Mouse (Mus musculus): ENCODE results near the gene Src. TPM values are rescaled to one million over a fixed set of nuclear protein-coding genes. Genes with fewer than 3 reads are reported as not detected.

Gene Src
- polyA plus RNA-seq, 1 experiment from 2014 or later: 30.1 TPM

GRCm38 (mm10) chr2:157407596-157407995 is 10.6 kb upstream of the Src start:
- H3K9me3 ChIP-seq (ENCODE audit: control insufficient read depth, low read length): no peaks in the 10 kb centered on the region
- H3K9ac ChIP-seq: no peak overlapping the region
- no peaks in the 10 kb centered on the region for H3K27me3 ChIP-seq (ENCODE audit: control insufficient read depth, insufficient read depth, low read length)
- no peak for DNase-seq (ENCODE audit: low spot score)
- no peaks in the 10 kb centered on the region for H3K36me3 ChIP-seq (replicated peaks; ENCODE audit: control insufficient read depth, insufficient read depth)
- WGBS: 87% methylated on average over 7 of the region's 7 CpGs
- H3K4me1 ChIP-seq (replicated peaks; ENCODE audit: control insufficient read depth, insufficient read depth, low read length): peaks cover 6% of the 10 kb centered on the region
- no peak overlapping the region for H3K4me2 ChIP-seq (replicated peaks)
- ATAC-seq (ENCODE audit: low FRiP score): no peak
- no peak overlapping the region for H3K27ac ChIP-seq
- no peak overlapping the region for H3K4me3 ChIP-seq (replicated peaks; ENCODE audit: low read length)

DNA sequence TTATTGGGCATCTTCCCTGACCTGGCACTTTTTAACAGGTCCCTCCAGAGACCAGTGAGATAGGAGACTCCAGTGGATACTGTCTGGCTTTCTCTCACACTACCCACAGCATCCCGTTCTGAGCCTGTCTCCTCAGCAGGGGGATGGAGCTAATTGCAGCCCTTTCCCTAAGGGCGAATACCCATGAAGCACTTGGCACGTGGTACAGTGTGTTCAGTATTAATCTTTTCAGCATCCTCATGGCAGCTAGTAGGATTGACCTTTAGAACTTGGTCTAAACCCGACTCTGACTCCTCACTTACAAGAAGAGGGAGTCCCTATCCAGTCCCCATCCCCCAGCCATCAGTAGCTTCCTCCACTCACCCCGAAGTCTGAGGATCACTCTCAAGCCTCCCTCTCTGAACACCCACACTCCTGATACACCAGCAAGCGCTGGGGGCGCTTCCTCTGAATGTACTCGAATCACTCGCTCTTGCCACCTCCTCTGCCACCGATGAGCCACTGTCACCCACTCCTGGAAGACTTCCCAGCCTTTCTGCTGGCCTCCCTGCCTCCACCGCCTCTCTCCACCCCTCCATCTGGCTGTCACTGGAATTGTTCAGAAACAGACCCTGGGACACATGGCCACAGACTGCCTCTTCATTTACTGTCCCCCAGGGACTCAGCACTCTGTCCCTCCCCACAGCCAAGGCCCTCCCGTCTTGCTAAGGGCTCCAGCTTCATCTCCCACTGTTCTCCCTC is 8.3 kb upstream of the Src start:
- Histone ChIP-seq H3K27ac (no peak overlapping the region), H3K4me1 (replicated peaks; ENCODE audit: control insufficient read depth, insufficient read depth, low read length) (peaks cover 6% of the 10 kb centered on the region), H3K9ac (no peak overlapping the region), H3K36me3 (replicated peaks; ENCODE audit: control insufficient read depth, insufficient read depth) (no peaks in the 10 kb centered on the region), H3K9me3 (ENCODE audit: control insufficient read depth, low read length) (no peaks in the 10 kb centered on the region), H3K4me2 (replicated peaks) (no peak overlapping the region), H3K4me3 (replicated peaks; ENCODE audit: low read length) (no peak overlapping the region), H3K27me3 (ENCODE audit: control insufficient read depth, insufficient read depth, low read length) (no peaks in the 10 kb centered on the region)
- WGBS: 53% methylated on average over 12 of the region's 12 CpGs
- ATAC-seq (ENCODE audit: low FRiP score): no peak
- DNase-seq (ENCODE audit: low spot score): no peak

- H3K4me2 ChIP-seq (replicated peaks): no peak overlapping the region
- no peak for ATAC-seq (ENCODE audit: low FRiP score)
- no peak overlapping the region for H3K27ac ChIP-seq
- peaks cover 6% of the 10 kb centered on the region for H3K4me1 ChIP-seq (replicated peaks; ENCODE audit: control insufficient read depth, insufficient read depth, low read length)
- no peaks in the 10 kb centered on the region for H3K27me3 ChIP-seq (ENCODE audit: control insufficient read depth, insufficient read depth, low read length)
- no peak overlapping the region for H3K4me3 ChIP-seq (replicated peaks; ENCODE audit: low read length)
- no peaks in the 10 kb centered on the region for H3K9me3 ChIP-seq (ENCODE audit: control insufficient read depth, low read length)
- no peaks in the 10 kb centered on the region for H3K36me3 ChIP-seq (replicated peaks; ENCODE audit: control insufficient read depth, insufficient read depth)
- DNase-seq (ENCODE audit: low spot score): no peak
- WGBS: 90% methylated on average over 6 of the region's 6 CpGs
- no peak overlapping the region for H3K9ac ChIP-seq
Observed at GRCm38 (mm10) chr2:157411151-157411693, 7.0 kb upstream of the Src start.

- ATAC-seq (ENCODE audit: low FRiP score) (no peak), DNase-seq (ENCODE audit: low spot score) (no peak)
- Histone ChIP-seq H3K9me3 (ENCODE audit: control insufficient read depth, low read length) (no peaks in the 10 kb centered on the region), H3K4me2 (replicated peaks) (no peak overlapping the region), H3K27me3 (ENCODE audit: control insufficient read depth, insufficient read depth, low read length) (no peaks in the 10 kb centered on the region), H3K27ac (no peak overlapping the region), H3K4me3 (replicated peaks; ENCODE audit: low read length) (no peak overlapping the region), H3K9ac (no peak overlapping the region), H3K36me3 (replicated peaks; ENCODE audit: control insufficient read depth, insufficient read depth) (no peaks in the 10 kb centered on the region), H3K4me1 (replicated peaks; ENCODE audit: control insufficient read depth, insufficient read depth, low read length) (peaks cover 6% of the 10 kb centered on the region)
- 85% methylated on average over 7 of the region's 7 CpGs for WGBS
Observed at GRCm38 (mm10) chr2:157412497-157412896, 5.7 kb upstream of the Src start.

- no peak for DNase-seq (ENCODE audit: low spot score)
- WGBS: 59% methylated on average over 6 of the region's 6 CpGs
Observed at GRCm38 (mm10) chr2:157417229-157417628, 1.0 kb upstream of the Src start.

DNA sequence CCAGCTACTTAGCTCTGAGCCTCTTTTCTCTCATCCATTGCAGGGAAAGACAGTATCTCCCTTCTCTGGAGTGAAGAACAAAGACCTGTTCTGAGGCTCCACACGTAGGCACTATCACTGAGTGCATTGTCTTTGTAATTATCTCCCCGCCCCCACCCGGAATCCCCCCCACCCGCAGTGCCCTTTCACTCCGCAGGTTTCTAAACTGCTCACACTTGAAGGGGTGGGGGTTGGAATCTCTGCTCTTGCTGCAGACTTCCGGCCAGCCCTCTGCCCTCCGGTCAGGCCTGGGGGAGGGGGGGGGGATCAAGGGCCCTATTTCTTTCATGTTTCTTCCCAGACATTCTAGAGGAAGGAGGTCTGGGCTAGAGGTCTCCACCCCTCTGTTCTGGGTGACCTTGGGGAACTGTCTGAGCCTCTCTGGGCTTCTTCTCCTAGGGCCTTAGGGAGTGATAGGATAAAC is 396 bp downstream of the Src start:
- H3K4me3 ChIP-seq (replicated peaks; ENCODE audit: low read length): no peak overlapping the region
- H3K36me3 ChIP-seq (replicated peaks; ENCODE audit: control insufficient read depth, insufficient read depth): no peaks in the 10 kb centered on the region
- DNase-seq (ENCODE audit: low spot score): no peak
- 0 out of 2 replicates have a peak overlapping the region, but pooled peaks have one; percentile 13 for H3K9ac ChIP-seq
- 2% methylated on average over 7 of the region's 7 CpGs for WGBS
- peaks cover 19% of the 10 kb centered on the region for H3K4me1 ChIP-seq (replicated peaks; ENCODE audit: control insufficient read depth, insufficient read depth, low read length)
- ATAC-seq (ENCODE audit: low FRiP score): peak; percentile 5; the same call in 1 of the 2 replicates
- peak overlapping the region; percentile 35 for H3K27ac ChIP-seq
- H3K27me3 ChIP-seq (ENCODE audit: control insufficient read depth, insufficient read depth, low read length): no peaks in the 10 kb centered on the region
- H3K9me3 ChIP-seq (ENCODE audit: control insufficient read depth, low read length): no peaks in the 10 kb centered on the region
- H3K4me2 ChIP-seq (replicated peaks): peak overlapping the region; percentile 23; the same call in 1 of the 2 replicates

More at GRCm38 (mm10) chr2:157417229-157417628, 1.0 kb upstream of the Src start:
- Histone ChIP-seq H3K27me3 (ENCODE audit: control insufficient read depth, insufficient read depth, low read length) (no peaks in the 10 kb centered on the region), H3K9ac (no peak overlapping the region), H3K4me3 (replicated peaks; ENCODE audit: low read length) (no peak overlapping the region), H3K4me1 (replicated peaks; ENCODE audit: control insufficient read depth, insufficient read depth, low read length) (peaks cover 9% of the 10 kb centered on the region), H3K27ac (no peak overlapping the region), H3K9me3 (ENCODE audit: control insufficient read depth, low read length) (no peaks in the 10 kb centered on the region), H3K36me3 (replicated peaks; ENCODE audit: control insufficient read depth, insufficient read depth) (no peaks in the 10 kb centered on the region), H3K4me2 (replicated peaks) (no peak overlapping the region)
- 0 out of 2 replicates have a peak, but pooled peaks have one; percentile 25 for ATAC-seq (ENCODE audit: low FRiP score)

GRCm38 (mm10) chr2:157419506-157419905 is 1.3 kb downstream of the Src start:
- H3K27me3 ChIP-seq (ENCODE audit: control insufficient read depth, insufficient read depth, low read length): no peaks in the 10 kb centered on the region
- no peaks in the 10 kb centered on the region for H3K36me3 ChIP-seq (replicated peaks; ENCODE audit: control insufficient read depth, insufficient read depth)
- no peak overlapping the region for H3K4me3 ChIP-seq (replicated peaks; ENCODE audit: low read length)
- DNase-seq (ENCODE audit: low spot score) (no peak), ATAC-seq (ENCODE audit: low FRiP score) (no peak)
- H3K9ac ChIP-seq: no peak overlapping the region
- no peaks in the 10 kb centered on the region for H3K9me3 ChIP-seq (ENCODE audit: control insufficient read depth, low read length)
- H3K4me2 ChIP-seq (replicated peaks): no peak overlapping the region
- no peak overlapping the region for H3K27ac ChIP-seq
- H3K4me1 ChIP-seq (replicated peaks; ENCODE audit: control insufficient read depth, insufficient read depth, low read length): peaks cover 22% of the 10 kb centered on the region

DNA sequence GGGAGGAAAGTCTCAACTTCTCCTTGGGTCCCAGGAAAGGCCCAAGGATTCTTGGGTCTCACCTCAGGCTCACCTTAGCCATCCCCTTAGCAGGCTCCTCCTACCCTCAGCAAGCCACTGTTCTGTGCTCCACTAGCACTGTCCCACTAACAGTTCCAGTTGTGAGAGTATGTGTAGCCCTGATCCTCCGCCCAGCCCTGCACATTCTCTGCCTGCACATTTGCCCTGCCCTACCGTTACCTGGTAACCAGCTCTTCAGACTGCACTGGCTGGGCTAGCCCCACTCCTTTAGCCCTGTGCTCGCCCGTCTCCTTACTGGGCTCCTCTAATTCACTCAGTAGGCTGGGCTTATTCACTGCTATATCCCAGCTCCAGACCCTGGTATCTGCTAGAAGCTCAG is 2.2 kb downstream of the Src start:
- Histone ChIP-seq H3K27ac (no peak overlapping the region), H3K4me2 (replicated peaks) (no peak overlapping the region), H3K36me3 (replicated peaks; ENCODE audit: control insufficient read depth, insufficient read depth) (no peaks in the 10 kb centered on the region), H3K9ac (no peak overlapping the region), H3K9me3 (ENCODE audit: control insufficient read depth, low read length) (no peaks in the 10 kb centered on the region), H3K27me3 (ENCODE audit: control insufficient read depth, insufficient read depth, low read length) (no peaks in the 10 kb centered on the region), H3K4me1 (replicated peaks; ENCODE audit: control insufficient read depth, insufficient read depth, low read length) (peaks cover 30% of the 10 kb centered on the region), H3K4me3 (replicated peaks; ENCODE audit: low read length) (no peak overlapping the region)
- ATAC-seq (ENCODE audit: low FRiP score) (no peak), DNase-seq (ENCODE audit: low spot score) (no peak)
- 79% methylated on average over 4 of the region's 4 CpGs for WGBS

GRCm38 (mm10) chr2:157422062-157422655 is 3.9 kb downstream of the Src start:
- Histone ChIP-seq H3K9me3 (ENCODE audit: control insufficient read depth, low read length) (no peaks in the 10 kb centered on the region), H3K36me3 (replicated peaks; ENCODE audit: control insufficient read depth, insufficient read depth) (no peaks in the 10 kb centered on the region), H3K9ac (no peak overlapping the region), H3K27me3 (ENCODE audit: control insufficient read depth, insufficient read depth, low read length) (no peaks in the 10 kb centered on the region), H3K4me1 (replicated peaks; ENCODE audit: control insufficient read depth, insufficient read depth, low read length) (peaks cover 48% of the 10 kb centered on the region), H3K4me3 (replicated peaks; ENCODE audit: low read length) (no peak overlapping the region), H3K4me2 (replicated peaks) (no peak overlapping the region), H3K27ac (peak overlapping the region; percentile 92; the same call in 1 of the 2 replicates)
- 76% methylated on average over 11 of the region's 11 CpGs for WGBS
- no peak for DNase-seq (ENCODE audit: low spot score)
- no peak for ATAC-seq (ENCODE audit: low FRiP score)

All from hindbrain, embryonic 14.5 days (tissue).